Mouse (Mus musculus): Measurements from ENCODE around the gene Tcta.
"Not testable (repeated sequence)": the region's sequence is repeated elsewhere in the genome, so short reads cannot be mapped to it uniquely, and the experiment has no call there.

Gene Tcta

GRCm38 (mm10) chr9:108268701-108269100 is 37.3 kb downstream of the Tcta start:
- not testable (repeated sequence) for DNase-seq (ENCODE audit: low spot score)

- peak; percentile 33 for DNase-seq (ENCODE audit: low spot score)
Observed at GRCm38 (mm10) chr9:108267691-108268090, 38.3 kb downstream of the Tcta start.

DNA sequence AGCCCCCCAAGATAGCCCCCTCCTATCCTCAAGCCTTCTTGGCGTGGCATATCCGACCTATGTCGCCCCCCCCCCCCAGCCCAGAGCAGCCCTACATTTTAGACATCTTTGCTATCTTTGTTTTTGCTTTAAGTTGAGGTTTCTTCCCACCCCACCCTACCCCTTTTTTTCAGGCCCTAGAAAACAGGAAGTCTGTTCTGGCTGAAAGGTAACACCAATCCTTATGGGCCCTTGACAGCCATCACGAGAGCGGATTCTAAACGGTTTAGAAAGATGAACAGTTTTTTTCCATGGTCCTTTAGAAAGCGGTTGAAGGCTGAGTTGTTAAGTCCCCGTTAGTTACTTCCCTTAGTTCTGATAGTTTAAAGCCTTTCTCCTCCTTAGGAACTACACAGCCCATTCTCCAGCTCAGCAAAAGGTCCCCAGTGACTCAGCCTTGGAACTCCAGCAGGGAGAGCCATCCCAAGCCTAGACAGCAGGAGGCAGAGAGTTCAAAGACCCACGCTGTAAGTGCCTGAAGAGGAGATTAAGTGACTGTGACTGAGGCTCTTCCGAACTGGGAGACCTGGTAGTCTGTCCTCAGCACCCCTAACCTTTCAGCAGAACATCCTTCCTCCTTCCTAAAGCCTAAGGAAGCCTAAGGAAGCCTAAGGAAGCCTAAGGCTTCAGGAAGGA is 39.6 kb downstream of the Tcta start:
- DNase-seq (ENCODE audit: low spot score) = no peak

GRCm38 (mm10) chr9:108264191-108264921 is 41.6 kb downstream of the Tcta start:
- peak; percentile 39 for DNase-seq (ENCODE audit: low spot score)

DNA sequence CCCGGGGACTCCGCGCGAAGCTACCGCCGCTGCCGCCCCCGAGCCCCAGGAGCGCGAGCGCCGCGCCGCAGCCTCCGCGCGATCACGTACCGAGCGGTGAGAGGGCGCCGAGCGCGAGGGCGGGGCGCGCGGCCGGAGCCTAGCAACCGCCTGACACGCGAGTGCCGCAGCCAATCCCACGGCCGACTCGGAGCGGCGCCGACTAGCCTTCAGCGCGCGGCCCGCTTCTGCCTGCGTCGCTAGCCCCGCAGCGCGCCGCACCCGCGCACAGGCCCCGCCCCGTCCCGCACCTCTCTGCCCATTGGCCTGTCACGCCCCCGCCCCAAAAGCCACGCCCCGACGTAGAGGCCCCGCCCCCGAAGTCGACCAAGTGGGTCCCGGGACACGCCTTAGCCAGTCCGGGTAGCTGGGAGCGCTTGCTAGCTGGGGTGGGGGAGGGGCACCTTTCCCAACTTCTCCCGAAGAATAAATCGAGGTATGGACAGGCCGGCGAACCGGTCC is 42.2 kb downstream of the Tcta start, which contains the start of gene Dag1:
Dag1 (minus strand) TSS at position 269 of the 501 bp plus-strand sequence.
- DNase-seq (ENCODE audit: low spot score) = peak; percentile 99

DNA sequence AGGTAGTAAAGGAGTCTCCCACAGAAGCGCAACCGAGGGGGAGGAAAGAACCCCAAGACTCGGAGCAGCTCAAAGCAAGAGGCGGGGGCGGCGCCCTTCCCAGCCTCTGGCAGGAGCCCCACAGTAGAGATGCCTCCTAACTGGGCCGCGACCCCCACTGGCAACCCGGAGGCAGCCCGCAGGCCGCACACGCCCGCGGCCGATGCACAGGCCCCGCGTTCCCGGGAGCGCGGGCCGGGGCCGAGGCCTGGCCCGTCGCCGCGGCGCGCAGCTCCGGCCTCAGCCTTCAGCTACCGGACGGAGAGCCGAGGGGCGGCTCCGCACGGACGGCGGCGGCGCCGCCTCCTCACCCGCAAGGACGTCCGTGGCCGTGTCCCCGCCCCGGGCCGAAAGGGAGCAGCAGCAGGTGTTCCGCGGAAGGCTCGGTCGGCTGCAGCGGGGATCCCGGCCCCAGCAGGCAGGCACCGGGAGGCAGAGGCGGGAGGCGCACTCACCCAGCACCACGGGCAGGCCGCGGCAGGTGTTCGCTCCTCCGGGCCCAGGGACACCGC is 42.8 kb downstream of the Tcta start:
- no peak for DNase-seq (ENCODE audit: low spot score)

GRCm38 (mm10) chr9:108262494-108263049 is 43.4 kb downstream of the Tcta start:
- DNase-seq (ENCODE audit: low spot score) = no peak

DNA sequence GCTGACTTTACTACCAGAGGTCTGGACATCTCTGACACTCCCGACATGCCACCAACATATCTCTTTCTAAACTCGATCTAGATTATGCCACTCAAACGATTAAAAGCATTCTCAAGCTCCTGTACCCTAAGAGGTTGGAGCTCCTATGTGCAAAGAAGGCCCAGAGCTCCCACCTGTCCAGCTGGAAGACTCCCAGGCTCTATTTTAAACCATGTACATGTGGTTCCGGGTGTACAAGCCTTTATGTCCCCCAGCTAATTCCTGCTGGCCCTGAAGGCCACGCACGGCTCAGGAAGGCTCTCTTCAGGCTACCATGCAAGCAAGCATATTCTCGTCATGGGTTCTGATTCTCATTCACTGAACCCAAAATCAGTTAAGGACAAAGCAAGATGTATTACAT is 44.1 kb downstream of the Tcta start:
- DNase-seq (ENCODE audit: low spot score) = no peak

DNA sequence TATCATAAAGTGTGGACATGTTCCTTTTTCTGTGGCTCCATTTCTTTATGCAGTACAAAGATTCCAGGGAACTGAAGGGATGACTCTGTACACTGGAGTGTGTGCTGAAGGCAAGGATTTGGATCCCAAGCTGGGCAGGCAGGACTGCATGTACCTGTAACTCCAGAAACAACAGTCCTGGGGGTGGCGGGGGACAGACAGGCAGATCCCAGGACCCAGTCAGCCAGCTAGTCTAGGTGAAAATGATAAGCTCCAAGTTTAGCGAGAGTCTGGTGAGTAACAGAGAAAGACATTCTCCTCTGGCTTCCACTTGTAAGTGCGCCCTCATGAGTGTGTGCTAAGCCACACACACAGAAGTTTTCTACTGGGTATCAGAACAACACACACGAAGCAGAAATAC is 45.4 kb downstream of the Tcta start:
- DNase-seq (ENCODE audit: low spot score) = no peak
